Mouse (Mus musculus) spleen, embryonic (tissue): ENCODE measurements around the gene Icam1.
"Not testable (repeated sequence)": the region's sequence is repeated elsewhere in the genome, so short reads cannot be mapped to it uniquely, and the experiment has no call there.

ENCODE experiments used
- CTCF ChIA-PET: fragments of 350-600 bp; sonication (Branson Sonifier 250); formaldehyde crosslinking; loops from one replicate; lab custom pipeline; 2022; lab: Charles Lee

Gene Icam1

DNA sequence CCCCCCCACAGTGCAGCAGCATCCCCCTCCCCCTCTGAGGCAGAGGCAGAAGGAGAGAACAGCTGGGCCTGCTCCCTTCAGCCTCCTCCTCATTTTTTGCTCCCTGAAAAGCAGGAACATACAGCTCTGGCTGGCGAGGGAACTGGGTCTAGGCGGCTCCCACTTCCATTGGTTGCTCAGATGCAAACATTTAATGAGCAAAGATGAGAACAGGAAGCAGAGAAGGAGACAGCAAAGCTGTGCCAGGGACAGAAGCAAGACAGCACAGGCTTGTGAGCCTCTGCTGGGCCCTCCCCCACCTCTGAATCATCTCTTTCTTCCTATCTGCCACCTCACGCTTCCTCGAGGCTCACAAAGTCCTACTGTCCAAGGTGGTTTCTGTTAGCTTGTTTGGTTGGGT is 25.5 kb downstream of the Icam1 start:
- CTCF ChIA-PET = no interaction called here

DNA sequence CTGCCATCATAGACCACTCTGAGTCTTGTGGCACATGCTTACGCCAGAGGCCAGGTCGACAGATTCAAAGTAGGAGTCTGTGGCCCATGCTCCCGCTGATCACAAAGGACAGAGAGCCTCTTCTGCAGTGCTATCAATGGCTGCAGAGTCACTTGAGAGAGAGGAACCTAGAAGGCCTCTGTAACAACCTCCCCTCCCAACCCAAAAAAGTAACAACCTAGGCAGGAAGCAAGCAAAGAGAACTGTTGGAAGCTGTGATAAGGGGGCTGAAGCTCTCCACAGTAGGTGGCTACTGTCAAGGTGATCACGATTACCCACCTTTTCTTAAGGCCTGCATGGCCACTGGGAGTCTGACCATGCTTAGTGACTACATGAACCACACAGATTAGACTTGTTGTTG is 27.8 kb downstream of the Icam1 start:
- CTCF ChIA-PET = no interaction called here

DNA sequence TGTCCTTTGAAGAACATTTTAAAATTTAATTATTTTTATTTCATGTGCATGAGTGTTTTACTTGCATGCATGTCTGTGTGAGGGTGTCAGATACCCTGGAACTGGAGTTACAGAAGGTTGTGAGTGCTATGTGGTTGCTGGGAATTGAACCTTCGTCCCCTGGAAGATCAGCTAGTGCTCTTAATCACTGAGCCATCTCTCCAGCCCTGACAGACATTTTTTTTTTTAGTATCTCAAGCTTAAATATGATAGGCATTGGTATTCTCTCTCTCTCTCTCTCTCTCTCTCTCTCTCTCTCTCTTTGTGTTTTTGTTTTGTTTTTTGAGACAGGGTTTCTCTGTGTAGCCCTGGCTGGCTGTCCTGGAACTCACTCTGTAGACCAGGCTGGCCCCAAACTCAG is 29.0 kb downstream of the Icam1 start:
- CTCF ChIA-PET = not testable (repeated sequence)

DNA sequence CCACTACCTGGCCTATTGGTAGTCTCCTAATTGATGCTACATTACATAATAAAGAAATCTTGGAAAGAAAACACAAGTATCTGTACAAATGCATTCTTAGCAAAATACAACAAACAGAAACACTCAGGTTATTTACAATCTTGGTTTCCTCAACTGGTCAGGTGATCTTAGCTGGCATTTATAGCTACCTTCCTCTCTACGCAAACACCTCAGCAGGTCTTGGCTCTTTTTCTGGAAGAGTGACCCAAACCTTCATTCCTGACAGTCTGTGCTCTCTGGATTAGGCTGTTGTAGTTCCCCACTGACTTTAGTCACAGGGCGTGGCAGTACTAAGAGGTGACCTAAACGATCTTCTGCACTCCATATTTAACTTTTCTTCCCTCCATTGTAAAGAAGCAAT is 29.4 kb downstream of the Icam1 start:
- CTCF ChIA-PET = no interaction called here

DNA sequence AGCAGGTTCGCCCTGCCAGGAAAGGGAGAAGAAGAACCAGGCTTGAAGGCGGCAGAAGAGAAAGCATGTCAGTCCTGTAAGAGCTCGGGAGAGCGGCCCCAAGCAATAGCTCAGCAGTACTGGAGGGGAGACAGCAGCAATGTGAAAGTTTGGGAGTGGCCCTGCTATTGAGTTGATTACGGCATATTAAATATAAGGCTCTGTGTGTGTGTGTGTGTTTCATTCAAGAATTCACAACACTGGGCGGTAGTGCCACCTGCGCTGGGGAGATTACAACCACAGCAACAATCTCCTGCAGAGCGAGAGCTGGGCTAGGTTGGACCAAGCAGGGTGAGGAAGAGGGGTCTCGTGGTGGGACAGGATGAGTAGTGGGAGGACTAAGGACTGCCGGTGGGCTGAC is 35.8 kb downstream of the Icam1 start:
- CTCF ChIA-PET = no interaction called here

DNA sequence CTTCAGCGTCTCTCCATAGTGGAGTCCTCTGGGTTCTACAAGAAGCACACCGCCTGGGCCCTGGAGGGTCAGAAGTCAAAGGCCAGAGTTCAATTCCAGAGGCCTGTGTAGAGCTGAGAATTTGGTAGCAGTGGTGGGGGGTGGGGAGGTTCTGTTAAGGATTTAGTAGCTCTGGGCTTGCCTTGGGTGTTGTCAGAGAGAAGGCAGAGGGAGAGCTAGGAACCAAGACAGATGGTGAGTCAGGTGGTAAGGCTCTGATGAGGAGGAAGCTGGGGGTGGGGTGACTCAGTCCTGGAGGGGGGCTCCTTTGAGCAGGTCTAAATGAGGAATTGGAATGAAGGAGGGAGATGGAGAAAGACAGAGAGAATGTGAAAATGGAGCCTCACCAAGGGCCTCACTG is 47.1 kb downstream of the Icam1 start:
- CTCF ChIA-PET = no interaction called here

DNA sequence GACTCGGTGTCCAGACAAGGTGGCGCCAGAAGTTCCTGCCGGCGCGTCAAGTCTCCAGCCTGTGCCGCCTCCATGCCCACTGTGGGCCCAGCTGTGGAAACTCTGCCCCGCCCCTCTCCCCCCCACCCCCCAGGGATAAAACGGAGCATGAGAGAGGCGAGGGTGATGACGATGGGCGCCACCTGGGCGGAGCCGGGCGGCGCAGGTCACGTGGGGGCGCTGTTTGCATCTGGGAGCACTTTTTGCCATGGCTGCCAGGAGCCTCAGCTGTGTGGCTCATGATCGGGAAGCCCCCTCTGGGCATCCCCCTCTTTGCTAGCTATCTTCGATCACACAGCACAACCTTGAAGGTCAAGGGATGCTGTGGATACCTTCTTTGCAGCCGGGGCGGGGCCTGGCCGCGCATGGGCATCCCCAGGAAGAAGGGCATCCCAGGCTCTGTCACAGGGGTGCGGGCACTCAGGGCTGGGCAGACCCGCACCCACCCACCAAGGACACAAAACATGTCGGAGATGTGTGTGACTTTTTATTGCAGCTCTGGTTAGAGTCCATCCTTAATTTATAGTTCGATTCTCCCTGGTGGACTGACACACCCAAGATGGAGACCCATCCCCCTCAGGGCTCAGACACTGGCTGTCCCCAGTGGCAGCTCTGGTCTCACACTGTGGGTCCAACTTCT is 51.4 kb downstream of the Icam1 start, which contains the start of gene Zglp1:
Zglp1 (minus strand) TSS at position 88 of the 679 bp plus-strand sequence.
- CTCF ChIA-PET = interaction anchor here (0.5 kb wide), 1 partner anchor 56 kb away, joined by 6 read pairs; no protein-coding TSS in a partner anchor

DNA sequence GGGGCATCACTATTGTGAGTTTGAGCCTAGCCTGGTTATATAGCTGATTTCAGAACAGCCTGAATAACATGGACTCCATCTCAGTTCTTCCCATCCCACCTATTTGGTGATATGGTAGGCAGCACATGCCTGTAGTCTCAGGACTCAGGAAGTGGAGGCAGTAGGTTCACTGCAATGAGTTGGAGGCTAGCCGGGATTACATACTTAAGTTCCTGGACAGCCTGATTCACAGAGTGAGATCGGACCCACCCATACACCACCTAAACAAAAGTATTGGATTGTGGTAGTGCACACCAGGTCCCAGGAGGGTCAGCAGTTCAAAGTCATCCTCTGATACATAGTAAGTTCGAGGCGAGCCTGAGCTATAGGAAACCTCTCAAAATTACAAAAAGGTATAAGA is 56.9 kb downstream of the Icam1 start:
- CTCF ChIA-PET = interaction anchor here (0.6 kb wide), 1 partner anchor 42 kb away, joined by 3 read pairs; no protein-coding TSS in a partner anchor

DNA sequence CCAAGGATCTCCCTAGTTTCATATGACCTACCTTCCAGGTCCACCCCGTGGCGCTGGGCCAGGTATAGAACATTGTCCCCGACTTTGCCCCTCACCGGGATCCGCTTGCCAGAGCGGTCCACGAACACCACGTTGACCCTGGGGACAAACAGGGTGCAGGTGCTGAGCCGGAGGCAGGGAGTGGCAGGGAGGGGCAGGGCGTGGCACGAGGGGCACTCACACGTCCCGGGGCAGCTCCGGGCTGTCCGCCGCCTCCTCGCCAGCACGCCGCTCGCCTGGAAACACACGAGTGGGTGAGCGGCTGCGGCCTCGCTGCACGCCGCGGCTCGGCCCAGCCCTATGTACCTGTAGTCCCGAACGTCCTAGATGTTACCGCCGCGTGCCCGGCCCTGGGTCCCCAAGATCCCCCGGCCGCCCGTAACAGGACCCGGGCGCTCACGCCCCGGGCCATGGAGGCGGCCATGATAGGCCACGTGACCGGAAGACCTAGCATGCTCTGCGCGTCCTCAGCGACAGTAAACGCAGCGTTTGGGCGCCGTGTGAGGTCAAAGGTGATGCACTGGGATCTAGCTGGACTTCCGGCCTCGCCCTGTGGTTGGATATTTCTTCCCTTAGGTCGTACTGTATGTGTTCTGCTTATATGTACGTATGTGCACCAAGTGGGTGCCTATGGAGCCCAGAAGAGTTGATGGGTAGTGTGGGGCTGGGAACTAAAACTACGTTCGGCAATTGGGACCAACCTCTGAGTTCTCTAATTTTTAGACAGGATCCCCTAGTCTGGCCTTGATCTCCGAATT is 57.5 kb downstream of the Icam1 start, which contains the start of the genes Gm49373 and Fdx1l:
Gm49373 (minus strand) TSS at position 53 of the 797 bp plus-strand sequence.
Fdx1l (minus strand) TSS at position 571 of the 797 bp plus-strand sequence.
- CTCF ChIA-PET = interaction anchor here (0.6 kb wide), 3 partner anchors 35 to 46 kb away, joined by 3 to 16 read pairs (median 3); no protein-coding TSS in a partner anchor

DNA sequence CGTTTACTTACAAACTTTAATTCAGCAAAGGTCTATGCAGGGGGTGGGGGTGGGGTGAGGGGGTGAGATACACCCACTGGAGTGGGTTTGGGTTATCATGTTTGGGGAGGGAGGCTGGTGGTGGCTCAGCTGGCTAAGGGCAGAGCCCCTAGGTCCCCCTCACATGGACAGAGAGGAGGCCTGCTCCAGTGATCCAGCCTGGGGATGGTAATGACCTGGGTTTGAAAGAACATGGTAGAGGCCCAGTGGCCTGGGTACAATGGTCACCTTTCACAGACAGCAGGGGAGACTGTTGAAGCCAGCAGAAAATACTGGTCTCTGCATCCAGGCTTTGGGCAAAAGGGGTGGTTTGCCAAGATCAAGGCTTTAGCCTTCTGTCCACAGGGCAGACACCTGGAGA is 58.4 kb downstream of the Icam1 start:
- CTCF ChIA-PET = interaction anchor here (0.6 kb wide), 2 partner anchors 34 to 47 kb away, joined by 3 to 16 read pairs; no protein-coding TSS in a partner anchor

DNA sequence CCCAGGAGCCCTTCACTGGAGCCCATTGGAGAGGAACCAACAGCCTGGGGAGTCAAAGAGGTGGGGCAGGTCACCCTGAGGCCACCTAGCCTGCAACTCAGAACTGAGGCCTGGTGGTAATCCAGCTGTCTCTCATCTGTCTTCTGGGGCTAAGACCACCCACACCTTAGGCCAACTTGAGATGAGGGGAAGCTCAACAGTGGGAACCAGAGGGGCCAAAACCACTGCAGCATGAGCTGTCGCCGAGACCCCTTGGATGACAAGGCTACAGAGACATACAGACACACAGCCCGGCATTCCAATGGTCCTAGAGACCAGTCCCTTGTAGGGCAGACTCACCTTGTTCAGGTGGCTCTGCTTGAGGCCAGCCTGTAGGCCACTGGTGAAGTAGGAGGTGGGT is 59.8 kb downstream of the Icam1 start:
- CTCF ChIA-PET = no interaction called here
